ENCODE assay signal across 13 mouse cellular contexts in genomic region chr9:70729544-70729943, GRCm38 (mm10). TPM values are rescaled to one million over a fixed set of nuclear protein-coding genes. Genes with fewer than 3 reads are reported as not detected.
DNase-seq lines count a peak whose midpoint lies in the region; ATAC-seq lines count a peak whose summit lies in the region.
"Had no signal": no experiment of that assay in that cellular context is flagged by ENCODE, and none has a peak within 500 bp of the region (broad histone marks: within the 10 kb centered on the region; RNA-seq: fewer than 3 reads in every experiment).

No protein-coding gene starts in this region.

- WGBS in embryonic facial prominence, embryonic 11.5 days = 63% methylated on average over 2 of the region's 2 CpGs
- 61% methylated on average over 2 of the region's 2 CpGs for WGBS in embryonic facial prominence, embryonic 10.5 days
- 18% methylated on average over 2 of the region's 2 CpGs for WGBS in neural tube, embryonic 13.5 days
- whole genome bisulfite sequencing in neural tube, embryonic 15.5 days = 18% methylated on average over 2 of the region's 2 CpGs
- WGBS in neural tube, embryonic 14.5 days = 16% methylated on average over 2 of the region's 2 CpGs

- H3K9ac ChIP-seq in embryonic facial prominence, embryonic 11.5 days (replicated peaks; ENCODE audit: low read length) = no peak overlapping the region
- H3K9ac ChIP-seq in neural tube, embryonic 13.5 days = no peak overlapping the region
- no peak overlapping the region for H3K9ac ChIP-seq in neural tube, embryonic 15.5 days (replicated peaks)
- H3K9ac ChIP-seq in neural tube, embryonic 14.5 days (replicated peaks; ENCODE audit: low read depth, low read length) = no peak overlapping the region
- H3K9ac ChIP-seq: kidney, embryonic 15.5 days had no signal

- H3K4me3 ChIP-seq in embryonic facial prominence, embryonic 11.5 days (ENCODE audit: low read depth, low read length) = no peak overlapping the region
- no peak overlapping the region for H3K4me3 ChIP-seq in embryonic facial prominence, embryonic 10.5 days
- no peak overlapping the region for H3K4me3 ChIP-seq in neural tube, embryonic 13.5 days
- H3K4me3 ChIP-seq in neural tube, embryonic 15.5 days (replicated peaks) = no peak overlapping the region
- H3K4me3 ChIP-seq in neural tube, embryonic 14.5 days (ENCODE audit: low read depth, low read length) = no peak overlapping the region
- H3K4me3 ChIP-seq: erythroblast, embryonic 14.5 days; kidney, embryonic 15.5 days had no signal

- ATAC-seq in embryonic facial prominence, embryonic 11.5 days (replicated peaks; ENCODE audit: insufficient number of reproducible peaks, low FRiP score, low TSS enrichment, low read depth) = no peak
- ATAC-seq in neural tube, embryonic 13.5 days (ENCODE audit: low read depth) = no peak
- ATAC-seq in neural tube, embryonic 15.5 days (ENCODE audit: low FRiP score) = no peak
- no peak for ATAC-seq in neural tube, embryonic 14.5 days (ENCODE audit: low read depth)

- peak; percentile 2 for DNase-seq in embryonic facial prominence, embryonic 11.5 days (ENCODE audit: low spot score)
- DNase-seq in embryonic facial prominence, embryonic 10.5 days (ENCODE audit: low spot score) = no peak
- DNase-seq in layer of hippocampus, adult 8-10 months (ENCODE audit: low spot score in 2 of 2) = peak; percentile 9 to 11
- DNase-seq in layer of hippocampus, postnatal 36 days = no peak
- DNase-seq in cerebellum, adult 9-11 months = no peak
- DNase-seq: adrenal gland, postnatal 25 days; liver; lung, adult 2 months had no signal

- no peak overlapping the region for H3K4me2 ChIP-seq in embryonic facial prominence, embryonic 11.5 days (ENCODE audit: low read depth, low read length)
- no peak overlapping the region for H3K4me2 ChIP-seq in neural tube, embryonic 13.5 days
- H3K4me2 ChIP-seq in neural tube, embryonic 15.5 days = no peak overlapping the region
- H3K4me2 ChIP-seq in neural tube, embryonic 14.5 days (ENCODE audit: low read depth, low read length) = no peak overlapping the region
- H3K4me2 ChIP-seq: kidney, embryonic 15.5 days had no signal

- H3K4me1 ChIP-seq in embryonic facial prominence, embryonic 11.5 days (ENCODE audit: control insufficient read depth, insufficient read depth, low read length) = no peaks in the 10 kb centered on the region
- H3K4me1 ChIP-seq in embryonic facial prominence, embryonic 10.5 days = no peaks in the 10 kb centered on the region
- peaks cover 5% of the 10 kb centered on the region; the same call in 1 of the 2 replicates for H3K4me1 ChIP-seq in neural tube, embryonic 13.5 days (replicated peaks)
- H3K4me1 ChIP-seq in neural tube, embryonic 15.5 days = no peaks in the 10 kb centered on the region
- H3K4me1 ChIP-seq in neural tube, embryonic 14.5 days (ENCODE audit: control insufficient read depth, insufficient read depth, low read length) = no peaks in the 10 kb centered on the region

- no peaks in the 10 kb centered on the region for H3K9me3 ChIP-seq in embryonic facial prominence, embryonic 11.5 days (replicated peaks; ENCODE audit: control insufficient read depth, low read length)
- no peaks in the 10 kb centered on the region for H3K9me3 ChIP-seq in embryonic facial prominence, embryonic 10.5 days
- no peaks in the 10 kb centered on the region for H3K9me3 ChIP-seq in neural tube, embryonic 13.5 days
- no peaks in the 10 kb centered on the region for H3K9me3 ChIP-seq in neural tube, embryonic 15.5 days (replicated peaks)
- H3K9me3 ChIP-seq in neural tube, embryonic 14.5 days (ENCODE audit: control insufficient read depth, low read length) = no peaks in the 10 kb centered on the region
- H3K9me3 ChIP-seq: kidney, embryonic 15.5 days had no signal

- no peaks in the 10 kb centered on the region for H3K27me3 ChIP-seq in embryonic facial prominence, embryonic 11.5 days (ENCODE audit: control insufficient read depth, insufficient read depth, low read length)
- H3K27me3 ChIP-seq in embryonic facial prominence, embryonic 10.5 days (replicated peaks; ENCODE audit: low read depth, poor library complexity, severe bottlenecking) = no peaks in the 10 kb centered on the region
- H3K27me3 ChIP-seq in neural tube, embryonic 13.5 days = no peaks in the 10 kb centered on the region
- no peaks in the 10 kb centered on the region for H3K27me3 ChIP-seq in neural tube, embryonic 15.5 days (replicated peaks)
- no peaks in the 10 kb centered on the region for H3K27me3 ChIP-seq in neural tube, embryonic 14.5 days (ENCODE audit: control insufficient read depth, insufficient read depth, low read length)
- H3K27me3 ChIP-seq: kidney, embryonic 15.5 days had no signal

- H3K36me3 ChIP-seq in embryonic facial prominence, embryonic 11.5 days (replicated peaks; ENCODE audit: control insufficient read depth, insufficient read depth, low read depth, low read length) = no peaks in the 10 kb centered on the region
- H3K36me3 ChIP-seq in embryonic facial prominence, embryonic 10.5 days (replicated peaks) = no peaks in the 10 kb centered on the region
- 0 out of 2 replicates have a peak, but pooled peaks cover 3% of the 10 kb centered on the region for H3K36me3 ChIP-seq in neural tube, embryonic 13.5 days
- no peaks in the 10 kb centered on the region for H3K36me3 ChIP-seq in neural tube, embryonic 15.5 days
- no peaks in the 10 kb centered on the region for H3K36me3 ChIP-seq in neural tube, embryonic 14.5 days (ENCODE audit: control insufficient read depth, insufficient read depth, low read length)

- H3K27ac ChIP-seq in embryonic facial prominence, embryonic 11.5 days (replicated peaks; ENCODE audit: low read depth, low read length) = no peak overlapping the region
- no peak overlapping the region for H3K27ac ChIP-seq in embryonic facial prominence, embryonic 10.5 days (replicated peaks)
- H3K27ac ChIP-seq in neural tube, embryonic 13.5 days (replicated peaks) = peak overlapping the region; percentile 46
- no peak overlapping the region for H3K27ac ChIP-seq in neural tube, embryonic 15.5 days (replicated peaks)
- H3K27ac ChIP-seq in neural tube, embryonic 14.5 days (ENCODE audit: low read depth, low read length) = 0 out of 2 replicates have a peak overlapping the region, but pooled peaks have one; percentile 7
- H3K27ac ChIP-seq: kidney, embryonic 15.5 days had no signal

RNA-seq across cellular contexts. Expression of gene Adam10, which starts 50.7 kb away (rescaled TPM):
- polyA plus RNA-seq in embryonic facial prominence, embryonic 11.5 days (2014; fragmentation: Nextera tagmentation; extraction: Ambion mirVana) = 62.9 and 70.3 TPM in 2 replicates
- polyA plus RNA-seq in embryonic facial prominence, embryonic 10.5 days (2016; fragmentation: Nextera tagmentation; extraction: Ambion mirVana) = 62.3 TPM in 2 replicates
- 10 to 100 TPM; 69.4 to 79.6 (median 74.7) TPM for total RNA-seq in layer of hippocampus, adult 8-10 months (2022)
- total RNA-seq in layer of hippocampus, postnatal 36 days (2021) = 10 to 100 TPM; 67.5 to 68.7 TPM
- 93.6 and 99.7 TPM in 2 replicates for polyA plus RNA-seq in neural tube, embryonic 13.5 days (2015; fragmentation: Nextera tagmentation; extraction: Ambion mirVana)
- 53.1 and 59.5 TPM in 2 replicates for polyA plus RNA-seq in neural tube, embryonic 15.5 days (2015; fragmentation: Nextera tagmentation; extraction: Ambion mirVana)
- 48.6 and 69.6 TPM in 2 replicates for polyA plus RNA-seq in neural tube, embryonic 14.5 days (2014; fragmentation: Nextera tagmentation; extraction: Ambion mirVana)

Comparison
In these comparisons a context has a peak if more than half of its experiments do, and no peak if none do; other contexts are left out.
1. DNase-seq: peak in embryonic facial prominence, embryonic 11.5 days (single experiment) and layer of hippocampus, adult 8-10 months (2 of 2); none in embryonic facial prominence, embryonic 10.5 days (single experiment), layer of hippocampus, postnatal 36 days (0 of 2) and cerebellum, adult 9-11 months (single experiment).
2. H3K27ac ChIP-seq: peak in neural tube, embryonic 13.5 days (single experiment) and neural tube, embryonic 14.5 days (single experiment); none in embryonic facial prominence, embryonic 11.5 days (single experiment), embryonic facial prominence, embryonic 10.5 days (single experiment) and neural tube, embryonic 15.5 days (single experiment).